Mouse (Mus musculus) midbrain, embryonic 13.5 days (tissue): ENCODE results near the gene Galnt7. TPM values are rescaled to one million over a fixed set of nuclear protein-coding genes. Genes with fewer than 3 reads are reported as not detected.
"Not testable (repeated sequence)": the region's sequence is repeated elsewhere in the genome, so short reads cannot be mapped to it uniquely, and the experiment has no call there.

Source experiments
- ATAC-seq: fragments of 200-750 bp; cut with Nextera tagmentation; 2 replicates; pipeline ENCODE4 v1.8.0; 2017; ENCODE audit warnings: mild to moderate bottlenecking, moderate TSS enrichment, moderate library complexity
- H3K27ac ChIP-seq: fragments of 300-500 bp; sonication (generic); 2 replicates; pipeline ENCODE4 v1.5.1; 2015; ENCODE audit warnings: inconsistent platforms, mild to moderate bottlenecking, moderate library complexity
- H3K27me3 ChIP-seq: fragments of 300-500 bp; sonication (generic); 2 replicates; pipeline ENCODE4 v1.6.1; 2015; ENCODE audit warnings: mild to moderate bottlenecking, inconsistent platforms
- H3K36me3 ChIP-seq: fragments of 300-500 bp; sonication (generic); 2 replicates; pipeline ENCODE4 v1.6.1; 2015; ENCODE audit warnings: mild to moderate bottlenecking, inconsistent platforms
- H3K4me1 ChIP-seq: fragments of 300-500 bp; sonication (generic); replicated peaks from 2 replicates; pipeline ENCODE4 v1.6.1; 2015; ENCODE audit warnings: inconsistent platforms
- H3K4me2 ChIP-seq: fragments of 300-500 bp; sonication (generic); replicated peaks from 2 replicates; pipeline ENCODE4 v1.6.1; 2015; ENCODE audit warnings: moderate library complexity, mild to moderate bottlenecking, inconsistent platforms
- H3K4me3 ChIP-seq: fragments of 300-500 bp; sonication (generic); replicated peaks from 2 replicates; pipeline ENCODE4 v1.5.1; 2015; ENCODE audit warnings: mild to moderate bottlenecking, inconsistent platforms
- H3K9ac ChIP-seq: fragments of 300-500 bp; sonication (generic); replicated peaks from 2 replicates; pipeline ENCODE4 v1.6.1; 2015; ENCODE audit warnings: mild to moderate bottlenecking, inconsistent platforms
- H3K9me3 ChIP-seq: fragments of 300-500 bp; sonication (generic); 2 replicates; pipeline ENCODE4 v1.6.1; 2016; ENCODE audit warnings: mild to moderate bottlenecking, inconsistent platforms
- WGBS: fragments of 180-500 bp; shearing (Covaris S2); methylation state at CpG from one replicate; pipeline ENCODE4 v1.1.7; 2015; 5-methylcytosine and 5-hydroxymethylcytosine counted together
- polyA plus RNA-seq: library from polyadenylated mRNA; unstranded; fragments of >200 nt; fragmentation: Nextera tagmentation; extraction: Ambion mirVana; gene quantifications from 2 replicates; pipeline ENCODE4 v1.2.1, GENCODE M21; 2015

Gene Galnt7
- polyA plus RNA-seq, 1 experiment from 2014 or later: 10.8 TPM

DNA sequence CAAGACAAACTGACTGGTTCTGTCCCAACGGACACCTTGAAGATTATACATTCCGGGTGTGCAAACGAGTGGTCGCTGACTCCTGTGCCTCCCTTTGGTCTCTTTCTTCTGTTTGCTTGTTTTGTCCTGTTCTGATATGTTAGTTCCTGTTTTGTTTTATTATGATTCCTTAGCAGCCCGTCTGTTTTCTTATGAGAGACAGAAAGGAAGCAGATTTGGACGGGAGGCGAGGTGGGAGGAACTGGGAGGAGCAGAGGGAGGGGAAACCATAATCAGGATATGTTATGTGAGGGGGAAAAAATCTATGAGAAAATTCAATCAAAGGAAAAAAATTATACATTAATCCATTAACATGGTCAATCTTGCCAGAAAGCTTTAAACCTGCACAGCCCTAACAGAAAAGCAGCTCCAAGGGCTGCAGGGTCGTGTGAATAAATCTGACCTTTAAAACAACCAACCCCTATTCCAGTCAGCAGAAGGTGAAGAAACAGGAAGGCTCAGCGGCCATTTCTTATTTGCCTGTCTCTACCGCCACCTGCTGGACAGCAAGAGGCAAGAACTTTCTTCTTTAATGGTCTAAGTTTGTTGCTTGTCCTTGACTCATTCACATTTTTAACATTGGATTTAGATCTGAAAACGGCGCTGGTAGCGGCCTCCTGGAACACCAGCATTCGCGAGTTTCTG is 122.0 kb downstream of the Galnt7 start:
- Histone ChIP-seq H3K4me1 (no peaks in the 10 kb centered on the region), H3K4me2 (no peak overlapping the region)
- 28% methylated on average over 15 of the region's 15 CpGs for WGBS

GRCm38 (mm10) chr8:57530238-57530637 is 122.6 kb downstream of the Galnt7 start:
- Histone ChIP-seq H3K4me3 (no peak overlapping the region), H3K9ac (no peak overlapping the region), H3K4me2 (no peak overlapping the region), H3K27ac (no peak overlapping the region), H3K4me1 (no peaks in the 10 kb centered on the region), H3K9me3 (no peaks in the 10 kb centered on the region), H3K27me3 (no peaks in the 10 kb centered on the region), H3K36me3 (peaks cover 5% of the 10 kb centered on the region)
- 0 out of 2 replicates have a peak, but pooled peaks have one; percentile 7 for ATAC-seq
- 86% methylated on average over 13 of the region's 13 CpGs for WGBS

More for the DNA sequence above, 122.0 kb downstream of the Galnt7 start:
- H3K9me3 ChIP-seq: no peaks in the 10 kb centered on the region
- ATAC-seq: peak; percentile 79
- H3K4me3 ChIP-seq: no peak overlapping the region
- no peaks in the 10 kb centered on the region for H3K27me3 ChIP-seq
- no peak overlapping the region for H3K9ac ChIP-seq
- peaks cover 8% of the 10 kb centered on the region for H3K36me3 ChIP-seq
- H3K27ac ChIP-seq: no peak overlapping the region

DNA sequence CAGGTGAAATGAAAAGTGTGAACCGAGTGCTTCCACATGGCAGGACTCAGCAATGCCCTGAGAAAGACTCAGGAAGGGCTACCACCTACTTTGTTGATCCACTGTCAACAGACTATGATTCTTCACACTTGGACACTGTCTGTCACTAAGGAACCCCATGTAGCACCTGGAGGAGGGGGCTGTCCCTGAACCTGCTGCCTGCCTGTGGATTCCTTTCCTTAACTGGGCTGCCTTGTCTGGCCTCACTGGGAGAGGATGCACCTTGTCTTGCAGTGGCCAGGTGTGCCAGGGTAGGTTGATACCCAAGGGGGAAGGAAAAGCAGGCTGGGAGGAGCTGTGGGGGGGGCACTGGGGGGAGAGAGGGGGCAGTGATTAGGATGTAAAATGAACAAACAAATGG is 124.8 kb downstream of the Galnt7 start:
- H3K27me3 ChIP-seq: no peaks in the 10 kb centered on the region
- H3K9me3 ChIP-seq: no peaks in the 10 kb centered on the region
- H3K9ac ChIP-seq: no peak overlapping the region
- no peak overlapping the region for H3K27ac ChIP-seq
- no peak for ATAC-seq
- no peak overlapping the region for H3K4me2 ChIP-seq
- H3K36me3 ChIP-seq: no peaks in the 10 kb centered on the region
- H3K4me3 ChIP-seq: no peak overlapping the region
- WGBS: 96% methylated on average over 1 of the region's 1 CpGs
- no peaks in the 10 kb centered on the region for H3K4me1 ChIP-seq

- Histone ChIP-seq H3K9ac (no peak overlapping the region), H3K27me3 (no peaks in the 10 kb centered on the region), H3K36me3 (peaks cover 7% of the 10 kb centered on the region; the same call in 1 of the 2 replicates), H3K4me2 (no peak overlapping the region), H3K4me3 (no peak overlapping the region), H3K4me1 (no peaks in the 10 kb centered on the region), H3K27ac (no peak overlapping the region), H3K9me3 (no peaks in the 10 kb centered on the region)
- 88% methylated on average over 12 of the region's 12 CpGs for WGBS
- no peak for ATAC-seq
These were observed 132.5 kb downstream of the Galnt7 start for GRCm38 (mm10) chr8:57520186-57520786.

DNA sequence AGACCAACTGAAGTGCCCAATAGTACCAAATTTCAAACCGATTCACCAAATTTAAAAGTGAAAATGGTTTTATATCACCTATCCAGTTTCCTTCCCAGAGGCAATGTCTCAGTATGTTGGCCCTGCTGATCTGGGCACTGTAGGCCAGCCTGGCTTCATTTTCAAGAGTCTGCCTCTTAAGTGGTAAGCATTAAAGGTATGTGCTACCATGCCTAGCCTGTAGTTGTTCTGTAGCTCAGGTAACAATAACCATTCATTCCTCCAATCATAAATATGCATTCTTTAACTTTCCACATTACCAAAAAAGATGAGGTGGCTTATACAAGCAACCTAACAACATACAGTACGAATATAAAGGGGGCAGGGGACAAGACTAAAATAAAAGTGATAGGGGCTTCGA is 135.1 kb downstream of the Galnt7 start:
- peaks cover 7% of the 10 kb centered on the region; the same call in 1 of the 2 replicates for H3K36me3 ChIP-seq
- peaks cover 6% of the 10 kb centered on the region for H3K4me1 ChIP-seq
- no peak overlapping the region for H3K9ac ChIP-seq
- ATAC-seq: no peak
- no peak overlapping the region for H3K4me2 ChIP-seq
- WGBS: 92% methylated on average over 3 of the region's 3 CpGs
- no peaks in the 10 kb centered on the region for H3K27me3 ChIP-seq
- H3K4me3 ChIP-seq: no peak overlapping the region
- no peak overlapping the region for H3K27ac ChIP-seq
- no peaks in the 10 kb centered on the region for H3K9me3 ChIP-seq

DNA sequence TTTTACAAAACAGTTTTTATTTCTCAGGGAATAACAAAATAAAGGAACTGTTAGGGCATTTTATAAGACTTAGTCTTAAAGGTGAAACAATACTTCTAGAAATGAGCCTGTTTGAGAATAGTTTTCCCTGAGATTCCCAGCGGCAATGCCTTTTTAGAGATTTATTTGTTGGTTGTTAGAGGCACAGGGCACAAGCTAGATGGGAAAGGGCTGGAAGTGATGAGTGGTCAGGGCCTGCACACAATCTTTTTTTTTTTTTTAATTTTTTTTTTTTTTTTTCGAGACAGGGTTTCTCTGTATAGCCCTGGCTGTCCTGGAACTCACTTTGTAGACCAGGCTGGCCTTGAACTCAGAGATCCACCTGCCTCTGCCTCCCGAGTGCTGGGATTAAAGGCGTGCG is 136.1 kb downstream of the Galnt7 start:
- 96% methylated on average over 4 of the region's 5 CpGs for WGBS
- not testable (repeated sequence) for H3K9me3 ChIP-seq, H3K4me1 ChIP-seq, ATAC-seq, H3K9ac ChIP-seq, H3K27ac ChIP-seq, H3K27me3 ChIP-seq, H3K4me2 ChIP-seq, H3K4me3 ChIP-seq, H3K36me3 ChIP-seq

GRCm38 (mm10) chr8:57513178-57513661 is 139.6 kb downstream of the Galnt7 start:
- WGBS: 24% methylated on average over 10 of the region's 10 CpGs
- H3K27me3 ChIP-seq, ATAC-seq, H3K27ac ChIP-seq, H3K9me3 ChIP-seq, H3K36me3 ChIP-seq: not testable (repeated sequence)
- Histone ChIP-seq H3K4me1 (peaks cover 12% of the 10 kb centered on the region), H3K9ac (peak overlapping the region; percentile 96; the same call in 1 of the 2 replicates), H3K4me2 (peak overlapping the region; percentile 96), H3K4me3 (peak overlapping the region; percentile 84)

DNA sequence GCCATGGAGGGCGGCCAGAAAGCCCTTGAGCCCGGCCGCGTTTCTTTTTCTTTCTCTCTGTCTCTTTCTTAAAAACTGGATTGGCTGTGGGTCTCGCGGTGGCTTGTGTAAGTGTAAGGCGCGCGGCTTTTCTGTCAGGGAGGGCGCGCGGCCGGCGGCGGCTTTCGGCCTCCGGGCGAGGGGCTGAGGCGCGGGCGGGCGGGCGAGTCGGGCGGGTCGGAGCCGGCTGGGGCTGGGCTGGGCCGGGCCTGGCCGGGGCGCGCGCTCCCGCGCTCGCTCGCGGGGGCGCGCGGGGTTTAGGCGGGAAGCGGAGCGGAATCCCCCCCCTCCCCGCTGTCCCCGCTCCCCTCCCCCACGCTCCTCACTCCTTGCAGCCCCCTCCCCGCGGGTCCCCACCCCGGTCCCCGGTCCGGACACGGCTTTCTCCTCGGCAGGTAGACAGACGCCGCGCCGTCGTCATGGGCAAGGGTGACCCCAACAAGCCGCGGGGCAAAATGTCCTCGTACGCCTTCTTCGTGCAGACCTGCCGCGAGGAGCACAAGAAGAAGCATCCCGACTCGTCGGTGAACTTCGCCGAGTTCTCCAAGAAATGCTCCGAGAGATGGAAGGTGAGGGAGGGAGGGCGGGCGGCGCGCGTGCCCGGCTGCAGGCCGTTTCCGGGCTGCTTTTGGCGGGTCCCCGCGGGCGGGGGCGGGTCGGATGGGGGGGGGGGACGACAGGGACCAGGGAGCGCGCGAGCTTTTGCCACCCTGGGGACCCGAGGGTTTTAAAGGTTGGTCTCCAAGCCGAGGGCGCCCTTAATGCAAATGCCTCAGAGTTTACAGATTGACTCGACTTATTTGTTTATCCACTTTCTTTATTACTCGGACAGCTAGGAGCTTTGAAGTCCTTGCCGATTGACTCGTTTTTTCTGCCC is 140.4 kb downstream of the Galnt7 start:
- Histone ChIP-seq H3K9me3 (no peaks in the 10 kb centered on the region), H3K9ac (peak overlapping the region; percentile 96), H3K4me3 (peak overlapping the region; percentile 84), H3K36me3 (peaks cover 7% of the 10 kb centered on the region; the same call in 1 of the 2 replicates), H3K27ac (peak overlapping the region; percentile 99), H3K4me2 (peak overlapping the region; percentile 96), H3K4me1 (peaks cover 12% of the 10 kb centered on the region), H3K27me3 (no peaks in the 10 kb centered on the region)
- peak; percentile 60 for ATAC-seq
- under 1% methylated on average over 72 of the region's 96 CpGs for WGBS

GRCm38 (mm10) chr8:57511316-57512118 is 141.3 kb downstream of the Galnt7 start, which contains the start of gene Hmgb2:
Gene Hmgb2 (plus strand): TSS chr8:57511907.
- Histone ChIP-seq H3K4me1 (peaks cover 12% of the 10 kb centered on the region), H3K4me2 (peak within 1 kb of the TSS; percentile 96), H3K4me3 (peak within 1 kb of the TSS; percentile 84), H3K9me3 (no peaks in the 10 kb centered on the region), H3K27ac (peak within 1 kb of the TSS; percentile 99), H3K27me3 (no peaks in the 10 kb centered on the region), H3K9ac (peak within 1 kb of the TSS; percentile 96), H3K36me3 (peaks cover 7% of the 10 kb centered on the region; the same call in 1 of the 2 replicates)
- WGBS: under 1% methylated on average over 63 of the region's 63 CpGs
- peak; percentile 100 for ATAC-seq

DNA sequence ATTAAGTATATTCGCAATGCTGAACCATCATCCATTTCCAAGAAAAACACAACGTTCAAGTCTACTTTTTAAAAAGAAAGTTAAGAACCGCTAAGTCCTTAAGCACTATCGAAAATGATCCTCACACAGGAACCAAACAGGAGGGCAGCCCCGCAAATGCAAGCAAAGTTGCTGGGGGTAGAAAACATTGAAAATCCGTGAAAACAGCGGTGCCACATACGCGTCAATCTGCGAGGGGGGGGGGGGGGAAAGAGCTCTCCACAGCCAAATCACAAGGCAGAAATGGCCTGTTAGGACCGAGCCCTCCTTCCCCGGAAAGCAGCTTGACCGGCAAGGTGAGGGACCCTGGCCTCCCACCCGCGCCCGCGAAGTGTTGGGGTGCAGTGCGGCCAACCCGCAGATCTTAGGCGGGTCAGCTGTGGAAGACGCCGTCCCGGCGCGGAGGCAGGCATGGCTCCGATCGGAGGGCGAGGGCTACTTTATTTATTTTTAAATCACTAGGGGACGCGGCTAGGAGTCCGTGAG is 142.0 kb downstream of the Galnt7 start:
- ATAC-seq: no peak
- peak overlapping the region; percentile 80 for H3K9ac ChIP-seq
- peak overlapping the region; percentile 96 for H3K4me2 ChIP-seq

DNA sequence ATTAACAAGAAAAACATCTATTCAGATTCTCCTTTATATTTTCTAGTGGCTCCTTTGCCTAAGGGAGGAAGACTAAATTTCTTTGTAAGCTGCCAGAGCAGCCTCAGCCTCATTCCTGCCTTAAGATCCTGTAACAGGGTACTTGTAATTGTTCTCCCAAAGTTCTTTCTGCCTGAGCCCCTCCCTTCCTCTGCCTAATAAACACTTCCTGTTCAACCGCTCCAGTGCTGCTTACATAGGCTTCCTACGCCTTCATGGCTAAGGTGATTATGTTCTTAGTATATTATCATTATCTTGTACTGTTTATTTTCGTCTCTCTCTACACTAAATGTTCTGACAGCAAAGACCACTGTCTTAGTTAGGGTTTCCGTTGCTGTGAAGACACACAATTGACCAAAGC is 144.2 kb downstream of the Galnt7 start:
- no peak for ATAC-seq
- 87% methylated on average over 4 of the region's 4 CpGs for WGBS
- no peaks in the 10 kb centered on the region for H3K36me3 ChIP-seq
- no peak overlapping the region for H3K4me3 ChIP-seq
- no peaks in the 10 kb centered on the region for H3K27me3 ChIP-seq
- H3K9me3 ChIP-seq: no peaks in the 10 kb centered on the region
- H3K27ac ChIP-seq: no peak overlapping the region
- H3K4me2 ChIP-seq: no peak overlapping the region
- H3K4me1 ChIP-seq: peaks cover 10% of the 10 kb centered on the region
- H3K9ac ChIP-seq: no peak overlapping the region

More for the DNA sequence above, 142.0 kb downstream of the Galnt7 start:
- Histone ChIP-seq H3K27ac (peak overlapping the region; percentile 67), H3K9me3 (no peaks in the 10 kb centered on the region), H3K4me3 (peak overlapping the region; percentile 84), H3K27me3 (no peaks in the 10 kb centered on the region), H3K4me1 (peaks cover 12% of the 10 kb centered on the region), H3K36me3 (peaks cover 3% of the 10 kb centered on the region; the same call in 1 of the 2 replicates)
- WGBS: 2% methylated on average over 28 of the region's 31 CpGs
